Mouse (Mus musculus): ENCODE results near the gene Gucd1. TPM values are rescaled to one million over a fixed set of nuclear protein-coding genes. Genes with fewer than 3 reads are reported as not detected.

Gucd1 gene
- polyA plus RNA-seq, 1 experiment: 124 TPM

DNA sequence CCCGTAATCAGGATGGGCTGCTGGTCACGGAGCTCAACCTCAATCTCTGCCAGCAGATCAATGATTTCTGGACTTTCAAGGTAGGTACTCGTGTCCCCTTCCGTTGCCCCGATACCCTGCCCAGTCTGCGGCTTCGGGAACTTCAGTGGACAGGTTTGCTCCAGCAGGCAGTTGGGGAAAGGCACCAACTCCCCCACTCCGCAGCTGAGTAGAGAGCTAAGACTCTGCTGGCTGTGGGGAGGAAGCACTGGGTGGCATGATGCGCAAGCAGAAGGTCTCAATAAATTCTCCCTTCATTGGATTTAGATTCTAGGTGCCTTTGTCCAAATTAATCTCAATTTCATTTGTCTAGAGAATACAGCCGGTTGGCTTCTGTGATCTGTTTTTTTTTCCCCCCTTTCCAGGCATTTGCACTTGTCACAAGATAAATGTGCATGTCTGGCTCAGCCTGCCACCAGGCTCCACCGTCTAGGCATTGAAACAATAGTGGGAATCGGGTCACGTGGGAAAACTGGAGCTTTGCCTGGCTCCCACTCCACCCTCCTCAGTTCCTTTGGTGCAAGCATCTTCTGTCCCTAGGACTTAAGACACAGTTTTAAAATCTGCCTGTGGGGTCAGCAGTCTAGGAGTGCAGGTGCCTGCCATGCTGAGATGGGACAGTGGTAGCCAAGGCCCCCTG lies 79.5 kb downstream of the Gucd1 start:
- peak; percentile 90 for DNase-seq
- WGBS: 53% methylated on average over 13 of the region's 13 CpGs
- Histone ChIP-seq H3K27ac (ENCODE audit: insufficient read depth, low read depth, low read length) (no peak overlapping the region), H3K27me3 (replicated peaks; ENCODE audit: control insufficient read depth, insufficient read depth, low read length) (no peaks in the 10 kb centered on the region), H3K4me3 (ENCODE audit: insufficient read depth, low read depth, low read length) (no peak overlapping the region), H3K4me1 (ENCODE audit: control insufficient read depth, insufficient read depth, low read length) (no peaks in the 10 kb centered on the region), H3K36me3 (ENCODE audit: control insufficient read depth, insufficient read depth, low read length) (no peaks in the 10 kb centered on the region)
- TF ChIP-seq CTCF (conservative IDR thresholded peaks at IDR 0.05; ENCODE audit: insufficient read depth, insufficient read length, low read depth, low read length): no peak
- no peak for TF ChIP-seq POLR2A (IDR thresholded peaks at IDR 0.05; ENCODE audit: low read depth, low read length)

DNA sequence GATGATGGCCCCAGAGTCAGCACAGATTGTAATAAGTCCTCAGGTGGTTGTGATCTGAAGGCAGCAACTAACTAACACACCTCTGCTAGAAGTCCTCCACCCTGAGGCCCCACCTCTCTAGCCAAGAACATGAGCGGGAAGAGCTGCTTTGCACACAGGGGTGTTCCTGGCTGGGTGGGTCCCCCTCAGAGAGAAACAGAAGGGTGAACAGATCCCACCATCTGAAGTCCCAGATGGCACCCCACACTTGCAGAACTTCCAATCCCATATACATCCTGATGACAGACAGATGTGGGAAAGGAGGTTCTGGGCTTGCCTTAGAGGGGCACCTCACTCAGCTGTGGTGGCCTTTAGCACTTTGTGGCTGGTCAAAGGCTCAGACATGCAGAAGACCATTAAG lies 80.5 kb downstream of the Gucd1 start:
- WGBS: 100% methylated on average over 1 of the region's 1 CpGs
- TF ChIP-seq POLR2A (IDR thresholded peaks at IDR 0.05; ENCODE audit: low read depth, low read length) (no peak), CTCF (conservative IDR thresholded peaks at IDR 0.05; ENCODE audit: insufficient read depth, insufficient read length, low read depth, low read length) (no peak)
- H3K4me1 ChIP-seq (ENCODE audit: control insufficient read depth, insufficient read depth, low read length): no peaks in the 10 kb centered on the region

GRCm38 (mm10) chr10:75436604-75437217 lies 81.1 kb downstream of the Gucd1 start:
- TF ChIP-seq POLR2A (IDR thresholded peaks at IDR 0.05; ENCODE audit: low read depth, low read length): no peak
- peak; percentile 83 for TF ChIP-seq CTCF (conservative IDR thresholded peaks at IDR 0.05; ENCODE audit: insufficient read depth, insufficient read length, low read depth, low read length)
- H3K27ac ChIP-seq (ENCODE audit: insufficient read depth, low read depth, low read length): no peak overlapping the region
- WGBS: 8% methylated on average over 3 of the region's 3 CpGs
- no peaks in the 10 kb centered on the region for H3K27me3 ChIP-seq (replicated peaks; ENCODE audit: control insufficient read depth, insufficient read depth, low read length)
- H3K36me3 ChIP-seq (ENCODE audit: control insufficient read depth, insufficient read depth, low read length): no peaks in the 10 kb centered on the region
- DNase-seq: peak; percentile 90
- H3K4me1 ChIP-seq (ENCODE audit: control insufficient read depth, insufficient read depth, low read length): no peaks in the 10 kb centered on the region
- no peak overlapping the region for H3K4me3 ChIP-seq (ENCODE audit: insufficient read depth, low read depth, low read length)

More for the DNA sequence above, 80.5 kb downstream of the Gucd1 start:
- no peak overlapping the region for H3K27ac ChIP-seq (ENCODE audit: insufficient read depth, low read depth, low read length)
- no peak for DNase-seq
- H3K4me3 ChIP-seq (ENCODE audit: insufficient read depth, low read depth, low read length): no peak overlapping the region
- H3K36me3 ChIP-seq (ENCODE audit: control insufficient read depth, insufficient read depth, low read length): no peaks in the 10 kb centered on the region
- no peaks in the 10 kb centered on the region for H3K27me3 ChIP-seq (replicated peaks; ENCODE audit: control insufficient read depth, insufficient read depth, low read length)

- no peaks in the 10 kb centered on the region; the same call in 1 of the 2 replicates for H3K4me1 ChIP-seq (ENCODE audit: control insufficient read depth, insufficient read depth, low read length)
- no peaks in the 10 kb centered on the region for H3K27me3 ChIP-seq (replicated peaks; ENCODE audit: control insufficient read depth, insufficient read depth, low read length)
- no peaks in the 10 kb centered on the region; the same call in 1 of the 2 replicates for H3K36me3 ChIP-seq (ENCODE audit: control insufficient read depth, insufficient read depth, low read length)
- no peak overlapping the region for H3K27ac ChIP-seq (ENCODE audit: insufficient read depth, low read depth, low read length)
- H3K4me3 ChIP-seq (ENCODE audit: insufficient read depth, low read depth, low read length): no peak overlapping the region
- 94% methylated on average over 6 of the region's 6 CpGs for WGBS
- DNase-seq: no peak
- TF ChIP-seq POLR2A (IDR thresholded peaks at IDR 0.05; ENCODE audit: low read depth, low read length): no peak
Observed at GRCm38 (mm10) chr10:75430633-75431032, 87.1 kb downstream of the Gucd1 start.

DNA sequence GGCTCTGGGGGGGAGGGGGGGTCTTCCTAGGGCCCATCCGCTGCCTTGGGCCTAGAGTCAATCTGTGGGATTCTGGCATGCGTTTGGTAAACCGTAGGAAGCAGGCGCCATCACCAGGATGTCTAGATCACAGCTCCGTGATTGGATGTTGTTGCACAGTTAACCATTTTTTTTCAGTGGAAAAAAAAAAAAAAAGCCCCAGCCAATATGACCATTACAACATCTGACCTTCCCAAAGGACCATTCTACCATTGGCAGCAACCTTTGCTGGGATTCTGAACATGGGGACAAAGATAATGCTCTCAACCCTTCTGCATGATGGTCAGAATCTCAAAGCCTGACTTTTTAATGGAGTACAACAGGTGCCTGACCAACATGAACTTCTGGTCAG lies 87.6 kb downstream of the Gucd1 start:
- Histone ChIP-seq H3K36me3 (ENCODE audit: control insufficient read depth, insufficient read depth, low read length) (no peaks in the 10 kb centered on the region; the same call in 1 of the 2 replicates), H3K27me3 (replicated peaks; ENCODE audit: control insufficient read depth, insufficient read depth, low read length) (no peaks in the 10 kb centered on the region), H3K4me3 (ENCODE audit: insufficient read depth, low read depth, low read length) (no peak overlapping the region), H3K4me1 (ENCODE audit: control insufficient read depth, insufficient read depth, low read length) (no peaks in the 10 kb centered on the region; the same call in 1 of the 2 replicates), H3K27ac (ENCODE audit: insufficient read depth, low read depth, low read length) (no peak overlapping the region)
- DNase-seq: no peak
- TF ChIP-seq CTCF (conservative IDR thresholded peaks at IDR 0.05; ENCODE audit: insufficient read depth, insufficient read length, low read depth, low read length) (no peak), POLR2A (IDR thresholded peaks at IDR 0.05; ENCODE audit: low read depth, low read length) (no peak)
- 93% methylated on average over 5 of the region's 5 CpGs for WGBS

- no peaks in the 10 kb centered on the region; the same call in 1 of the 2 replicates for H3K36me3 ChIP-seq (ENCODE audit: control insufficient read depth, insufficient read depth, low read length)
- H3K27me3 ChIP-seq (replicated peaks; ENCODE audit: control insufficient read depth, insufficient read depth, low read length): no peaks in the 10 kb centered on the region
- peak overlapping the region; percentile 2; the same call in 1 of the 2 replicates for H3K27ac ChIP-seq (ENCODE audit: insufficient read depth, low read depth, low read length)
- DNase-seq: no peak
- 81% methylated on average over 7 of the region's 7 CpGs for WGBS
- TF ChIP-seq CTCF (conservative IDR thresholded peaks at IDR 0.05; ENCODE audit: insufficient read depth, insufficient read length, low read depth, low read length) (no peak), POLR2A (IDR thresholded peaks at IDR 0.05; ENCODE audit: low read depth, low read length) (no peak)
- no peaks in the 10 kb centered on the region; the same call in 1 of the 2 replicates for H3K4me1 ChIP-seq (ENCODE audit: control insufficient read depth, insufficient read depth, low read length)
- no peak overlapping the region for H3K4me3 ChIP-seq (ENCODE audit: insufficient read depth, low read depth, low read length)
Observed at GRCm38 (mm10) chr10:75429522-75430146, 88.1 kb downstream of the Gucd1 start.

DNA sequence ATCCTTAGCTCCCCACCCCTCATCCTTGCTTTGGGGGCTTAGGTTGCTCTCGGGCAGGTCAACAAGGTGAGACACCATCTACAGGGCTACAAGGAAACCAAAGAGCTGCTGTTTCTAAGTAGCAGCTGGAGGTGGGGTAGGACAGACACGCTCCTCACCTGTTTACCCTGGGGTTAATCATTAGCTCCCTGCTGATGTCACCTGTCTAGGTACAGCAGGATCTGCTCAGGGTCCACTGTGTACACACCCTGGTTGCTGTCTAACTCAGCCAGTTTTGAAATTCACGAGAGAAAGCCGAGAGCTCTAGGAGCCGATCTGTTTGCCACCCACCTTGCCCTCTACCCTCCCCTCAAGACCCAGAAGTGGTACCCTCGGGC lies 88.8 kb downstream of the Gucd1 start:
- Histone ChIP-seq H3K27ac (ENCODE audit: insufficient read depth, low read depth, low read length) (peak overlapping the region; percentile 50; the same call in 1 of the 2 replicates), H3K4me1 (ENCODE audit: control insufficient read depth, insufficient read depth, low read length) (no peaks in the 10 kb centered on the region; the same call in 1 of the 2 replicates), H3K27me3 (replicated peaks; ENCODE audit: control insufficient read depth, insufficient read depth, low read length) (no peaks in the 10 kb centered on the region), H3K4me3 (ENCODE audit: insufficient read depth, low read depth, low read length) (no peak overlapping the region), H3K36me3 (ENCODE audit: control insufficient read depth, insufficient read depth, low read length) (no peaks in the 10 kb centered on the region; the same call in 1 of the 2 replicates)
- peak; percentile 92 for DNase-seq
- TF ChIP-seq CTCF (conservative IDR thresholded peaks at IDR 0.05; ENCODE audit: insufficient read depth, insufficient read length, low read depth, low read length): no peak
- TF ChIP-seq POLR2A (IDR thresholded peaks at IDR 0.05; ENCODE audit: low read depth, low read length): no peak
- 46% methylated on average over 6 of the region's 6 CpGs for WGBS
